Comparison of ENCODE assay signal across 8 mouse cellular contexts in the genomic region with DNA sequence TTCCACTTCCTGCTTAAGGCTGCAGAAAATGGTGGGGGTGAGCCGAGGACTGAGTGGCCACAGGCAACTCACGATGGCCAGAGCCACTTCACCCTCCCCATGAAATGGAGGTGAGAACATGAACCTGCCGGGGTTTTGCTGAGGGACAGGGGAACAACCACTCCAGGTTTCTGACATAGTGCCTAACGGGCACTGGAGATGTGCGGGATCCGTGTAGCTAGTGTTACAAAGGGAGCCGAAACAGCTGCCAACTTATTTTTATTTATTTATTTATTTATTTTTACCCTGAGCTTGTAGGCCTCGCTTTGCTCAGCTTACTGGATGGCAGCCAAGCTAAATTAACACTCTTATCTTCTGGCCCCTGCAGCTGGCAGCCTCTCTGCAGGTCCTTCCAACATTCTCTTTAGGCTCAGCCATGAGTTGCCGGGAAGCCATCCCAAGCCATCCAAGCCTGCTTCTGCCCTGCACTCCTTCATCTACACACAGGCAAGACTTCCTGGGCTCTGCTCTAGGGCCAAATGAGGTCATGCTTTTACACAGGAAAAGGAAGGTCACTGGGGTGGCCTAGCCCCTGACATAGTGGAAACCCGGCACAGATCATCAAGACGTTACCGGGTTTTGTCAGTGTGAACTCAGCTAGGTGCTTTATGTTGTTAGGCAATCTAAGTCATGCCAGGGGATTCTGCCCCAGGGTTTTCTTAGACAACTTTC. TPM values are rescaled to one million over a fixed set of nuclear protein-coding genes. Genes with fewer than 3 reads are reported as not detected.
A peak's percentile ranks its signal among the peaks of the same experiment; 100 is the strongest.
DNase-seq lines count a peak whose midpoint lies in the region; ATAC-seq lines count a peak whose summit lies in the region.

No protein-coding gene starts in this region.

- no peak for ATAC-seq in neural tube, embryonic 14.5 days (ENCODE audit: low read depth)
- no peak for ATAC-seq in erythroblast, adult 5-6 weeks (replicated peaks; ENCODE audit: low FRiP score, poor library complexity, severe bottlenecking)

- H3K9ac ChIP-seq in neural tube, embryonic 14.5 days (replicated peaks; ENCODE audit: low read depth, low read length): no peak overlapping the region

- H3K4me2 ChIP-seq in neural tube, embryonic 14.5 days (ENCODE audit: low read depth, low read length): no peak overlapping the region

- peaks cover 5% of the 10 kb centered on the region; the same call in 1 of the 2 replicates for H3K4me1 ChIP-seq in neural tube, embryonic 14.5 days (ENCODE audit: control insufficient read depth, insufficient read depth, low read length)

- peak overlapping the region; percentile 66; the same call in 1 of the 2 replicates for H3K27ac ChIP-seq in neural tube, embryonic 14.5 days (ENCODE audit: low read depth, low read length)

- DNase-seq in cerebellum, postnatal 10 days: peak; percentile 59 to 64
- no peak for DNase-seq in cerebellum, adult 9-10 months
- DNase-seq in retina, postnatal 1 day: peak; percentile 56
- no peak for DNase-seq in retina, embryonic 14.5 days (ENCODE audit: low spot score)
- peak; percentile 88 to 89 for DNase-seq in heart, adult 9 months (ENCODE audit: low spot score in 2 of 2)
- peak; percentile 30 to 58 for DNase-seq in kidney, postnatal 4 days

- H3K4me3 ChIP-seq in neural tube, embryonic 14.5 days (ENCODE audit: low read depth, low read length): no peak overlapping the region

- no peaks in the 10 kb centered on the region for H3K36me3 ChIP-seq in neural tube, embryonic 14.5 days (ENCODE audit: control insufficient read depth, insufficient read depth, low read length)

- H3K9me3 ChIP-seq in neural tube, embryonic 14.5 days (ENCODE audit: control insufficient read depth, low read length): no peaks in the 10 kb centered on the region

- WGBS in neural tube, embryonic 14.5 days: 55% methylated on average over 12 of the region's 12 CpGs

- H3K27me3 ChIP-seq in neural tube, embryonic 14.5 days (ENCODE audit: control insufficient read depth, insufficient read depth, low read length): no peaks in the 10 kb centered on the region

RNA-seq across cellular contexts. Expression of a gene that starts 49.0 kb away (rescaled TPM):
- polyA plus RNA-seq in neural tube, embryonic 14.5 days (2014; fragmentation: Nextera tagmentation; extraction: Ambion mirVana): 45.1 and 48.7 TPM in 2 replicates
- 12.3 and 14.2 TPM in 2 replicates for total RNA-seq in erythroblast, adult 5-6 weeks (2015; ENCODE audit: low replicate concordance)
- 9.3 and 11.8 TPM in 2 replicates for total RNA-seq in erythroblast, adult 5-6 weeks (2017; ENCODE audit: low replicate concordance)

Comparison
In these comparisons a context has a peak if more than half of its experiments do, and no peak if none do; other contexts are left out.
1. DNase-seq: peak in cerebellum, postnatal 10 days (2 of 2), retina, postnatal 1 day (single experiment), heart, adult 9 months (2 of 2) and kidney, postnatal 4 days (2 of 2); none in cerebellum, adult 9-10 months (single experiment) and retina, embryonic 14.5 days (single experiment).